Mouse (Mus musculus) brain, embryonic 14.5 days (tissue): ENCODE measurements around the gene Ube2d3. TPM values are rescaled to one million over a fixed set of nuclear protein-coding genes. Genes with fewer than 3 reads are reported as not detected.
"Not testable (repeated sequence)": the region's sequence is repeated elsewhere in the genome, so short reads cannot be mapped to it uniquely, and the experiment has no call there.

Experiments
- DNase-seq: peaks from one replicate; pipeline ENCODE4 v3.0.0-alpha.2; 2011; ENCODE audit warnings: low read depth
- CTCF ChIP-seq: fragments of 200-500 bp; IDR thresholded peaks from 2 replicates; pipeline ENCODE4 v1.5.1; 2012; ENCODE audit warnings: inconsistent platforms, mild to moderate bottlenecking, moderate library complexity, borderline replicate concordance; ENCODE audit not compliant: insufficient read depth, insufficient read length; ENCODE audit errors: extremely low read depth
- POLR2A ChIP-seq: fragments of 200-500 bp; IDR thresholded peaks from 2 replicates; pipeline ENCODE4 v1.6.1; 2012; ENCODE audit warnings: mild to moderate bottlenecking, inconsistent platforms, borderline replicate concordance; ENCODE audit not compliant: poor library complexity, insufficient read depth, insufficient read length, severe bottlenecking; ENCODE audit errors: extremely low read depth
- polyA plus RNA-seq: library from polyadenylated mRNA; depleted of rRNA; stranded (reverse); fragments of >200 nt; gene quantifications from 2 replicates; pipeline ENCODE4 v1.2.3, GENCODE M21; 2012

Gene Ube2d3
- polyA plus RNA-seq, 1 experiment: 299 TPM

GRCm38 (mm10) chr3:135485900-135486241, 47.9 kb downstream of the Ube2d3 start:
- peak; percentile 8 for DNase-seq
- TF ChIP-seq POLR2A (no peak), CTCF (no peak)

- TF ChIP-seq CTCF: no peak
- no peak for TF ChIP-seq POLR2A
- DNase-seq: no peak
These were observed 48.4 kb downstream of the Ube2d3 start for GRCm38 (mm10) chr3:135486351-135486750.

GRCm38 (mm10) chr3:135487803-135488202, 49.9 kb downstream of the Ube2d3 start:
- no peak for DNase-seq
- TF ChIP-seq CTCF (no peak), POLR2A (no peak)

- no peak for DNase-seq
- no peak for TF ChIP-seq POLR2A
- TF ChIP-seq CTCF: no peak
These were observed 52.0 kb downstream of the Ube2d3 start for GRCm38 (mm10) chr3:135489865-135490520.

- no peak for DNase-seq
- no peak for TF ChIP-seq CTCF
- TF ChIP-seq POLR2A: no peak
These were observed 53.2 kb downstream of the Ube2d3 start for GRCm38 (mm10) chr3:135491102-135491501.

GRCm38 (mm10) chr3:135493320-135493719, 55.4 kb downstream of the Ube2d3 start:
- not testable (repeated sequence) for DNase-seq

GRCm38 (mm10) chr3:135497956-135498355, 60.0 kb downstream of the Ube2d3 start:
- not testable (repeated sequence) for DNase-seq

GRCm38 (mm10) chr3:135498891-135499290, 60.9 kb downstream of the Ube2d3 start:
- DNase-seq: no peak
- TF ChIP-seq CTCF (no peak), POLR2A (no peak)

- TF ChIP-seq POLR2A (no peak), CTCF (no peak)
- no peak for DNase-seq
These were observed 65.2 kb downstream of the Ube2d3 start for GRCm38 (mm10) chr3:135503160-135503559.

- peak; percentile 11 for DNase-seq
- TF ChIP-seq POLR2A (no peak), CTCF (peak; percentile 60; the same call in 1 of the 2 replicates)
These were observed 67.5 kb downstream of the Ube2d3 start for GRCm38 (mm10) chr3:135505369-135505909.

- TF ChIP-seq POLR2A (no peak), CTCF (no peak)
- no peak for DNase-seq
These were observed 68.0 kb downstream of the Ube2d3 start for GRCm38 (mm10) chr3:135505916-135506482.

- TF ChIP-seq CTCF: no peak
- TF ChIP-seq POLR2A: no peak
- no peak for DNase-seq
These were observed 69.6 kb downstream of the Ube2d3 start for GRCm38 (mm10) chr3:135507506-135507905.
